In genomic region chr5:25848058-25848457, GRCm38 (mm10) we compare ENCODE assay signal across 8 mouse cellular contexts.
DNase-seq lines count a peak whose midpoint lies in the region; ATAC-seq and TF ChIP-seq lines count a peak whose summit lies in the region.

No protein-coding gene starts in this region.

- H3K36me3 ChIP-seq in kidney, adult 2 months (ENCODE audit: control insufficient read depth, insufficient read depth, low read length): no peaks in the 10 kb centered on the region
- H3K36me3 ChIP-seq in hindbrain, postnatal 0 days (ENCODE audit: insufficient read depth, low read length): no peaks in the 10 kb centered on the region
- H3K36me3 ChIP-seq in heart, embryonic 12.5 days: no peaks in the 10 kb centered on the region

- DNase-seq in kidney, adult 2 months: peak; percentile 4
- DNase-seq in kidney, adult 18-20 months: no peak
- DNase-seq in ZHBTc4 (ENCODE audit: low read depth, low spot score): peak; percentile 60
- peak; percentile 81 to 85 for DNase-seq in cerebellum, postnatal 36 days
- peak; percentile 82 for DNase-seq in hindbrain, postnatal 0 days (ENCODE audit: low spot score)
- peak; percentile 29 for DNase-seq in lung, postnatal 14 days
- DNase-seq in spleen, postnatal 14 days (ENCODE audit: low spot score in 2 of 2): peak; percentile 22 to 45

- H3K27ac ChIP-seq in kidney, adult 2 months (ENCODE audit: insufficient read depth, low read depth, low read length): no peak overlapping the region
- no peak overlapping the region for H3K27ac ChIP-seq in hindbrain, postnatal 0 days
- H3K27ac ChIP-seq in heart, embryonic 12.5 days (ENCODE audit: poor library complexity, severe bottlenecking): no peak overlapping the region

- TF ChIP-seq CTCF in kidney, adult 2 months (conservative IDR thresholded peaks at IDR 0.05; ENCODE audit: insufficient read depth, insufficient read length, low read depth, low read length): peak; percentile 50
- peak; percentile 79 for TF ChIP-seq CTCF in hindbrain, postnatal 0 days (IDR thresholded peaks at IDR 0.05; ENCODE audit: low read depth)

- H3K27me3 ChIP-seq in kidney, adult 2 months (replicated peaks; ENCODE audit: control insufficient read depth, insufficient read depth, low read length): no peaks in the 10 kb centered on the region
- no peaks in the 10 kb centered on the region for H3K27me3 ChIP-seq in hindbrain, postnatal 0 days (ENCODE audit: insufficient read depth, low read length)
- H3K27me3 ChIP-seq in heart, embryonic 12.5 days (replicated peaks): no peaks in the 10 kb centered on the region

- no peak overlapping the region for H3K9ac ChIP-seq in hindbrain, postnatal 0 days (replicated peaks; ENCODE audit: low read length)
- no peak overlapping the region for H3K9ac ChIP-seq in heart, embryonic 12.5 days

- peak; percentile 56; the same call in 1 of the 2 replicates for ATAC-seq in hindbrain, postnatal 0 days
- ATAC-seq in heart, embryonic 12.5 days (ENCODE audit: insufficient number of reproducible peaks, low FRiP score): no peak

- no peak for TF ChIP-seq POLR2A in kidney, adult 2 months (IDR thresholded peaks at IDR 0.05; ENCODE audit: low read depth, low read length)

- H3K4me2 ChIP-seq in hindbrain, postnatal 0 days (ENCODE audit: low read depth, low read length): no peak overlapping the region
- no peak overlapping the region for H3K4me2 ChIP-seq in heart, embryonic 12.5 days

- 50% methylated on average over 9 of the region's 9 CpGs for WGBS in kidney, adult 2 months
- 41% methylated on average over 9 of the region's 9 CpGs for WGBS in hindbrain, postnatal 0 days
- WGBS in heart, embryonic 12.5 days: 41% methylated on average over 9 of the region's 9 CpGs

- H3K4me1 ChIP-seq in kidney, adult 2 months (ENCODE audit: control insufficient read depth, insufficient read depth, low read length): no peaks in the 10 kb centered on the region
- no peaks in the 10 kb centered on the region for H3K4me1 ChIP-seq in hindbrain, postnatal 0 days (ENCODE audit: insufficient read depth, low read length)
- peaks cover 6% of the 10 kb centered on the region for H3K4me1 ChIP-seq in heart, embryonic 12.5 days (replicated peaks)

- H3K4me3 ChIP-seq in kidney, adult 2 months (ENCODE audit: insufficient read depth, low read depth, low read length): no peak overlapping the region
- no peak overlapping the region for H3K4me3 ChIP-seq in hindbrain, postnatal 0 days (ENCODE audit: low read length)
- H3K4me3 ChIP-seq in heart, embryonic 12.5 days: no peak overlapping the region

- H3K9me3 ChIP-seq in hindbrain, postnatal 0 days (ENCODE audit: low read length): no peaks in the 10 kb centered on the region
- H3K9me3 ChIP-seq in heart, embryonic 12.5 days (replicated peaks): no peaks in the 10 kb centered on the region
